ENCODE assay signal across 25 mouse cellular contexts in the genomic region with DNA sequence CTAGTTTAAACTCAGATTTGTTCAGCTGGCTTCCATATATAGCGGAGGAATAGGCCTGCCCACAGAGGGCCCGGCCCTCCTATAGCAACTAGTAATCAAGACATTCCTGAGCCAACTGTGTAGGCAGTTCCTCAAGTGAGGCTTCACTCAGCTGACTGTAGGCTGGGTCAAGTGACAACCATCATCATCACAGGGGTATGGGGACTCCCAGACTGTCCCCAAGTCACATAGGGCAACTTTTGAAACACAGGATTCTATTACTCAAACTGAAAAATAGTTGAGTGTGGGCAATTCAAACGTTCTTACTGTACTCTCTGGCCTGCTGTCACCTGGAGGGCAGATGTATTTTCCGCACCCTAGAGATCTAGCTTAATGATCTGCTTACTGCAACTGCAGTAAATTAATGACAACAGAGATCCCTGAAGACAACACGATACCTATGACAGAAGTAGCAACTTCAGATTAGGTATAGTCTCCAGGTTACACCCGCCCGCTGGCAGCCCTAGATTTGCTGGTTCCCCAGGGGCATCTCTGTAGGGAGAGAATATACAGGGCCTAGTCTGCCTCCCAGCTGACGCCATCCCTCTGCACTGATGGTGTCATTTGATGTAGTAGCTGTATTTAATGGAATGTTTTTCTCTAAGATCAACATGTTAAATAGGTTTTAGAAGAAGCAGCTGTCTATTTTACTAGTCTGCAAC.
"Had no signal": no experiment of that assay in that cellular context is flagged by ENCODE, and none has a peak within 500 bp of the region (broad histone marks: within the 10 kb centered on the region; RNA-seq: fewer than 3 reads in every experiment).

No protein-coding gene starts in this region.

- H3K4me2 ChIP-seq: heart, embryonic 13.5 days; heart, embryonic 15.5 days; hindbrain, embryonic 13.5 days; hindbrain, embryonic 15.5 days; kidney, embryonic 15.5 days; limb, embryonic 13.5 days; limb, embryonic 15.5 days had no signal

- H3K9ac ChIP-seq: heart, embryonic 13.5 days; heart, embryonic 15.5 days; hindbrain, embryonic 13.5 days; hindbrain, embryonic 15.5 days; kidney, embryonic 15.5 days; limb, embryonic 13.5 days; limb, embryonic 15.5 days; liver, embryonic 14.5 days had no signal

- H3K9me3 ChIP-seq: heart, embryonic 10.5 days; heart, embryonic 13.5 days; heart, embryonic 15.5 days; hindbrain, embryonic 13.5 days; hindbrain, embryonic 15.5 days; kidney, embryonic 15.5 days; limb, embryonic 13.5 days; limb, embryonic 15.5 days had no signal

- H3K4me3 ChIP-seq: gastrocnemius, adult 2 months; heart, embryonic 10.5 days; heart, embryonic 13.5 days; heart, embryonic 15.5 days; hindbrain, embryonic 13.5 days; hindbrain, embryonic 15.5 days; kidney, embryonic 15.5 days; left cerebral cortex, adult 2 months; limb, embryonic 13.5 days; limb, embryonic 15.5 days had no signal

- H3K27ac ChIP-seq: gastrocnemius, adult 2 months; heart, embryonic 10.5 days; heart, embryonic 13.5 days; heart, embryonic 15.5 days; hindbrain, embryonic 13.5 days; hindbrain, embryonic 15.5 days; hindbrain, postnatal 0 days; kidney, embryonic 15.5 days; kidney, postnatal 0 days; left cerebral cortex, adult 2 months; limb, embryonic 13.5 days; limb, embryonic 15.5 days; liver, embryonic 14.5 days had no signal

- H3K27me3 ChIP-seq: heart, embryonic 13.5 days; heart, embryonic 15.5 days; hindbrain, embryonic 13.5 days; hindbrain, embryonic 15.5 days; kidney, embryonic 15.5 days; limb, embryonic 13.5 days; limb, embryonic 15.5 days had no signal

- DNase-seq: gastrocnemius, adult 2 months; gastrocnemius, postnatal 10 days; gastrocnemius, postnatal 25 days; heart, adult 18-20 months; heart, postnatal 14 days; heart, postnatal 36 days; kidney, adult 11 months; kidney, adult 2 months; kidney, adult 9 months; kidney, postnatal 14 days; kidney, postnatal 36 days; left cerebral cortex, postnatal 4 days had no signal

- H3K36me3 ChIP-seq: heart, embryonic 15.5 days; hindbrain, embryonic 15.5 days had no signal

- H3K4me1 ChIP-seq: heart, embryonic 10.5 days; heart, embryonic 15.5 days; hindbrain, embryonic 15.5 days; kidney, embryonic 15.5 days had no signal

- ATAC-seq: intestine, embryonic 16.5 days had no signal
